Mouse (Mus musculus) lung, postnatal 0 days (tissue): ENCODE measurements around the gene Zfp12. TPM values are rescaled to one million over a fixed set of nuclear protein-coding genes. Genes with fewer than 3 reads are reported as not detected.

Source experiments
- ATAC-seq: fragments of 200-750 bp; cut with Nextera tagmentation; 2 replicates; pipeline ENCODE4 v1.8.0; 2017; ENCODE audit warnings: moderate library complexity
- DNase-seq: peaks from one replicate; pipeline ENCODE4 v3.0.0-alpha.2; 2016; ENCODE audit warnings: low spot score
- H3K27ac ChIP-seq: fragments of 300-500 bp; sonication (generic); 2 replicates; pipeline ENCODE4 v1.5.1; 2014; ENCODE audit warnings: antibody characterized with exemption, mild to moderate bottlenecking, low read length, mixed read lengths
- H3K27me3 ChIP-seq: fragments of 300-500 bp; sonication (generic); replicated peaks from 2 replicates; pipeline ENCODE4 v1.6.1; 2014; ENCODE audit warnings: low read length, mixed read lengths; ENCODE audit not compliant: insufficient read depth
- H3K36me3 ChIP-seq: fragments of 300-500 bp; sonication (generic); 2 replicates; pipeline ENCODE4 v1.6.1; 2014; ENCODE audit warnings: low read length, mixed read lengths; ENCODE audit not compliant: insufficient read depth
- H3K4me1 ChIP-seq: fragments of 300-500 bp; sonication (generic); 2 replicates; pipeline ENCODE4 v1.6.1; 2014; ENCODE audit warnings: antibody characterized with exemption, low read depth, low read length, mixed read lengths; ENCODE audit not compliant: insufficient read depth
- H3K4me2 ChIP-seq: fragments of 300-500 bp; sonication (generic); replicated peaks from 2 replicates; pipeline ENCODE4 v1.6.1; 2014; ENCODE audit warnings: low read depth, mild to moderate bottlenecking, low read length, moderate library complexity, mixed read lengths
- H3K4me3 ChIP-seq: fragments of 300-500 bp; sonication (generic); 2 replicates; pipeline ENCODE4 v1.5.1; 2014; ENCODE audit warnings: low read depth, low read length
- H3K9ac ChIP-seq: fragments of 300-500 bp; sonication (generic); replicated peaks from 2 replicates; pipeline ENCODE4 v1.6.1; 2014; ENCODE audit warnings: low read depth, mild to moderate bottlenecking
- H3K9me3 ChIP-seq: fragments of 300-500 bp; sonication (generic); 2 replicates; pipeline ENCODE4 v1.6.1; 2016; ENCODE audit warnings: low read length, mixed read lengths
- CTCF ChIP-seq: IDR thresholded peaks from 2 replicates; pipeline ENCODE4 v1.5.1; 2016; ENCODE audit warnings: antibody characterized with exemption, mild to moderate bottlenecking
- EP300 ChIP-seq: IDR thresholded peaks from 2 replicates; pipeline ENCODE4 v1.6.1; 2016; ENCODE audit warnings: antibody characterized with exemption, mild to moderate bottlenecking, control low read depth
- WGBS: fragments of 180-500 bp; shearing (Covaris S2); extraction: QIAGEN DNeasy Blood & Tissue Kit; methylation state at CpG from one replicate; pipeline ENCODE4 v1.1.7; 2014; 5-methylcytosine and 5-hydroxymethylcytosine counted together
- polyA plus RNA-seq: library from polyadenylated mRNA; unstranded; fragments of >200 nt; fragmentation: Nextera tagmentation; extraction: Ambion mirVana; gene quantifications from 2 replicates; pipeline ENCODE4 v1.2.1, GENCODE M21; 2015

Gene Zfp12
- polyA plus RNA-seq, 1 experiment from 2014 or later = 6.7 TPM

DNA sequence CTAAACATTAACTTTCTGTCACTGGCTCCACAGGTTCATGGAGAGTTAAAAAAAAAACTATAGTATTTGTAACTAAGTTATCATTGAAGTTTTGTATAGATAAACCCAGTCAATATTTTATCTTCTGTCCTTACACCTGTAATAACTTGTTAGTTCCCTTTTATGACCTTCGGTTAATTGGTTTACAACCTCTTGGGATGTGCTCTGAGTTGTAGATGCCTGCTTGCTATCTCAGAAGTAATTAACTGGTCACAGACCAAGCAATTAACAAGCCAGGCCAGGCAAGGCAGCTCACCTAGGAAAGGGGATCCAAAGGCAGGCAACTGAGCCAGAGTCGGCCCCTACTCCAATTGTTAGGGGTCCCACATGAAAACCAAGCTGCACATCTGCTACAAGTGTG, 21.1 kb upstream of the Zfp12 start:
- no peak for ATAC-seq
- 89% methylated on average over 2 of the region's 2 CpGs for WGBS
- no peaks in the 10 kb centered on the region for H3K36me3 ChIP-seq

GRCm38 (mm10) chr5:143220996-143221395, 14.0 kb upstream of the Zfp12 start:
- TF ChIP-seq CTCF = no peak
- TF ChIP-seq EP300 = no peak
- 61% methylated on average over 3 of the region's 5 CpGs for whole genome bisulfite sequencing
- Histone ChIP-seq H3K4me3 (no peak overlapping the region), H3K4me2 (no peak overlapping the region), H3K9me3 (no peaks in the 10 kb centered on the region), H3K27me3 (no peaks in the 10 kb centered on the region), H3K9ac (no peak overlapping the region), H3K36me3 (no peaks in the 10 kb centered on the region), H3K27ac (no peak overlapping the region), H3K4me1 (no peaks in the 10 kb centered on the region)
- no peak for DNase-seq
- no peak for ATAC-seq

More for the DNA sequence above, 21.1 kb upstream of the Zfp12 start:
- Histone ChIP-seq H3K4me2 (no peak overlapping the region), H3K4me1 (no peaks in the 10 kb centered on the region), H3K27ac (no peak overlapping the region), H3K27me3 (no peaks in the 10 kb centered on the region), H3K9ac (no peak overlapping the region), H3K4me3 (no peak overlapping the region), H3K9me3 (no peaks in the 10 kb centered on the region)
- TF ChIP-seq CTCF = no peak
- no peak for TF ChIP-seq EP300
- DNase-seq = no peak

GRCm38 (mm10) chr5:143222287-143222686, 12.7 kb upstream of the Zfp12 start:
- 83% methylated on average over 1 of the region's 1 CpGs for WGBS
- Histone ChIP-seq H3K9ac (no peak overlapping the region), H3K27ac (no peak overlapping the region), H3K36me3 (no peaks in the 10 kb centered on the region), H3K4me2 (no peak overlapping the region), H3K4me1 (no peaks in the 10 kb centered on the region), H3K9me3 (no peaks in the 10 kb centered on the region), H3K27me3 (no peaks in the 10 kb centered on the region), H3K4me3 (no peak overlapping the region)
- TF ChIP-seq EP300 (no peak), CTCF (no peak)
- DNase-seq (no peak), ATAC-seq (no peak)

DNA sequence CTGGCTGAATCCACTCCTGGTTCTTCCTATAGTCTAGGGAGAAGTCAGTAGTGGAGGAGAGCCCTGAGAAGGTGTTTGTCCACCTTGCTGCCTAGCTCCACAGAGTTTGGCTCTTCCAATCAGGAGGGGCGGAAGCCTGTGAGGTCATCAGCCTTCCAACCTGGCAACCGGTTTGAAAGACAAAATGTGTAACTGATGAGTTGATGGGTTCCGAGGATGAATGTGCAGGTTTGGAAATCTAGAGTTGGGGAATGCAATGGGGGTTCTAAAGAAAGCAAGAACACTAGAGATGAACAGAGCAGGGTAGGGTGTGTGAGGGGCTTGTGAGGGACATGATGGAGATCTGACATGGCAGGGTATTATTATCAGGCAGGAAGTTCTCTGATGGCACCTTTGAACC, 8.2 kb upstream of the Zfp12 start, which contains the start of gene Spdye4a:
Gene Spdye4a (minus strand): TSS at position 101 of the 400 bp plus-strand sequence.
- no peak within 1 kb of the TSS for H3K4me3 ChIP-seq
- TF ChIP-seq EP300 (no peak), CTCF (no peak)
- no peaks in the 10 kb centered on the region for H3K36me3 ChIP-seq
- ATAC-seq (no peak), DNase-seq (no peak)
- no peaks in the 10 kb centered on the region for H3K27me3 ChIP-seq
- 87% methylated on average over 3 of the region's 3 CpGs for WGBS
- no peak within 1 kb of the TSS for H3K9ac ChIP-seq
- H3K4me1 ChIP-seq = no peaks in the 10 kb centered on the region
- H3K4me2 ChIP-seq = no peak within 1 kb of the TSS
- H3K9me3 ChIP-seq = no peaks in the 10 kb centered on the region
- H3K27ac ChIP-seq = no peak within 1 kb of the TSS

DNA sequence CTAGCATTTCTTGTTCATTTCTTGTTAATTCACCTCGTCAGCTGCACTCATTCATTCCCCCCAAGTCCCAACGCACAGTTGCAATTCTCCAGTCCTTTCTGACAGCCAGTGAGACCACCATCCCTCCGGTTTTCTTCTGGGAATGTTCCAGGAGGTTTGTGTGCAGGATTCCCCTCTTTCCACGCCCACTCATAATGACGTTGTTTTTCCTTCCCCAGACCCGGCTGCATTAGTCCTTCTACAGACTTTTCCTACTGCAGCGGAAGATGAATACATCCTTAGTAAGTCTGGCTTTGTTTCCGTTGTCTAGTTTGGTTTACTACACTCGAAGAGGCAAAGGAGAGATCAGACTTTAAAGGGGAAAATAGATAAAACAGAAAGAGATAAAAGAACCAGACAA, 1.1 kb downstream of the Zfp12 start:
- Histone ChIP-seq H3K9me3 (no peaks in the 10 kb centered on the region), H3K4me3 (peak overlapping the region; percentile 80; the same call in 1 of the 2 replicates), H3K4me1 (peaks cover 6% of the 10 kb centered on the region; the same call in 1 of the 2 replicates), H3K27ac (no peak overlapping the region), H3K9ac (no peak overlapping the region; the same call in none of the 2 replicates), H3K36me3 (peaks cover 12% of the 10 kb centered on the region; the same call in 1 of the 2 replicates), H3K4me2 (peak overlapping the region; percentile 90), H3K27me3 (no peaks in the 10 kb centered on the region)
- TF ChIP-seq EP300 = no peak
- TF ChIP-seq CTCF = no peak
- DNase-seq = no peak
- WGBS = 25% methylated on average over 9 of the region's 9 CpGs
- no peak for ATAC-seq

- Histone ChIP-seq H3K36me3 (peaks cover 51% of the 10 kb centered on the region), H3K27me3 (no peaks in the 10 kb centered on the region), H3K9ac (no peak overlapping the region), H3K27ac (no peak overlapping the region), H3K9me3 (no peaks in the 10 kb centered on the region), H3K4me2 (no peak overlapping the region), H3K4me3 (no peak overlapping the region), H3K4me1 (no peaks in the 10 kb centered on the region)
- ATAC-seq (no peak), DNase-seq (no peak)
- no peak for TF ChIP-seq EP300
- TF ChIP-seq CTCF = no peak
- 96% methylated on average over 26 of the region's 26 CpGs for WGBS
Measured at GRCm38 (mm10) chr5:143244926-143245325, 10.0 kb downstream of the Zfp12 start.

DNA sequence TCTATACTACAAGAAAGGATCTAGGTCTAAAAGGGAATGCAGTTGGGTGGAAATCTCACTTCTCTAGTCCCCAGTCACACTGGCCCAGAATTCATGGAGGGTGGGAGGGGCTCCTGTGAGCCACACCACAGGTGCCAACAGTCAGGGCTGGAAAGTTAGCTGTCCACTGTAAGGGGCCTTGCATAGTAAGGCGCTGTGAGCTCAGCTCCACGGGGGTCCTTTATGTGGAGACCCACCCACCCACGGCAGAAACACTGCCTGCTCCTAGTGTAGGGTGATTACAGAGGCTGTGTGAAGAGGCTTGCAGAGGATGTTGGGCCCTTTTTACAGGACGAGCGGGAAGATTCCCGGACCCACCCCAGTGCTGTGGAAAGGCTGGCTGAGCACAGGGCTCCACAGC, 17.1 kb downstream of the Zfp12 start:
- no peak overlapping the region for H3K4me2 ChIP-seq
- H3K9me3 ChIP-seq = no peaks in the 10 kb centered on the region
- H3K4me1 ChIP-seq = peaks cover 8% of the 10 kb centered on the region; the same call in 1 of the 2 replicates
- no peak overlapping the region for H3K27ac ChIP-seq
- peaks cover 2% of the 10 kb centered on the region; the same call in 1 of the 2 replicates for H3K36me3 ChIP-seq
- DNase-seq = no peak
- H3K4me3 ChIP-seq = no peak overlapping the region
- ATAC-seq = no peak
- no peak for TF ChIP-seq CTCF
- TF ChIP-seq EP300 = no peak
- H3K9ac ChIP-seq = no peak overlapping the region
- H3K27me3 ChIP-seq = peaks cover 47% of the 10 kb centered on the region
- WGBS = 59% methylated on average over 6 of the region's 6 CpGs
